Mouse (Mus musculus): Measurements from ENCODE around the gene Phf19. TPM values are rescaled to one million over a fixed set of nuclear protein-coding genes. Genes with fewer than 3 reads are reported as not detected.

The Phf19 gene
- polyA plus RNA-seq, 1 experiment from 2014 or later, result 2.7 TPM

- TF ChIP-seq CTCF (IDR thresholded peaks at IDR 0.05; ENCODE audit: low read depth), result no peak
- H3K4me3 ChIP-seq (ENCODE audit: low read depth, low read length), result no peak overlapping the region
- H3K27me3 ChIP-seq (replicated peaks; ENCODE audit: control insufficient read depth, insufficient read depth, low read length), result no peaks in the 10 kb centered on the region
- peaks cover 3% of the 10 kb centered on the region; the same call in 1 of the 2 replicates for H3K4me1 ChIP-seq (replicated peaks; ENCODE audit: control insufficient read depth, insufficient read depth, low read length)
- WGBS, result 72% methylated on average over 4 of the region's 5 CpGs
- H3K9me3 ChIP-seq (ENCODE audit: control insufficient read depth), result no peaks in the 10 kb centered on the region
- no peak overlapping the region for H3K27ac ChIP-seq (ENCODE audit: low read depth, low read length)
- no peak overlapping the region for H3K4me2 ChIP-seq (replicated peaks; ENCODE audit: low read depth)
- no peak for ATAC-seq
- H3K9ac ChIP-seq (ENCODE audit: low read depth, low read length), result no peak overlapping the region
- no peaks in the 10 kb centered on the region for H3K36me3 ChIP-seq (ENCODE audit: control insufficient read depth, insufficient read depth)
These were observed 46.6 kb upstream of the Phf19 start for GRCm38 (mm10) chr2:34960466-34960865.

GRCm38 (mm10) chr2:34958582-34958981 lies 44.8 kb upstream of the Phf19 start:
- no peak overlapping the region for H3K9ac ChIP-seq (ENCODE audit: low read depth, low read length)
- ATAC-seq, result no peak
- H3K9me3 ChIP-seq (ENCODE audit: control insufficient read depth), result no peaks in the 10 kb centered on the region
- H3K4me1 ChIP-seq (replicated peaks; ENCODE audit: control insufficient read depth, insufficient read depth, low read length), result no peaks in the 10 kb centered on the region
- no peak for TF ChIP-seq CTCF (IDR thresholded peaks at IDR 0.05; ENCODE audit: low read depth)
- H3K27ac ChIP-seq (ENCODE audit: low read depth, low read length), result no peak overlapping the region
- H3K27me3 ChIP-seq (replicated peaks; ENCODE audit: control insufficient read depth, insufficient read depth, low read length), result no peaks in the 10 kb centered on the region
- no peak overlapping the region for H3K4me2 ChIP-seq (replicated peaks; ENCODE audit: low read depth)
- 86% methylated on average over 7 of the region's 7 CpGs for WGBS
- H3K4me3 ChIP-seq (ENCODE audit: low read depth, low read length), result no peak overlapping the region
- no peaks in the 10 kb centered on the region for H3K36me3 ChIP-seq (ENCODE audit: control insufficient read depth, insufficient read depth)

- Histone ChIP-seq H3K27me3 (replicated peaks; ENCODE audit: control insufficient read depth, insufficient read depth, low read length) (no peaks in the 10 kb centered on the region), H3K36me3 (ENCODE audit: control insufficient read depth, insufficient read depth) (no peaks in the 10 kb centered on the region), H3K9ac (ENCODE audit: low read depth, low read length) (no peak overlapping the region), H3K27ac (ENCODE audit: low read depth, low read length) (no peak overlapping the region), H3K9me3 (ENCODE audit: control insufficient read depth) (no peaks in the 10 kb centered on the region), H3K4me3 (ENCODE audit: low read depth, low read length) (no peak overlapping the region), H3K4me1 (replicated peaks; ENCODE audit: control insufficient read depth, insufficient read depth, low read length) (no peaks in the 10 kb centered on the region), H3K4me2 (replicated peaks; ENCODE audit: low read depth) (no peak overlapping the region)
- ATAC-seq, result no peak
- WGBS, result 72% methylated on average over 7 of the region's 7 CpGs
- TF ChIP-seq CTCF (IDR thresholded peaks at IDR 0.05; ENCODE audit: low read depth), result no peak
These were observed 44.2 kb upstream of the Phf19 start for GRCm38 (mm10) chr2:34958036-34958435.

- H3K4me3 ChIP-seq (ENCODE audit: low read depth, low read length), result no peak overlapping the region
- no peaks in the 10 kb centered on the region for H3K36me3 ChIP-seq (ENCODE audit: control insufficient read depth, insufficient read depth)
- H3K9me3 ChIP-seq (ENCODE audit: control insufficient read depth), result no peaks in the 10 kb centered on the region
- no peak overlapping the region for H3K27ac ChIP-seq (ENCODE audit: low read depth, low read length)
- H3K4me1 ChIP-seq (replicated peaks; ENCODE audit: control insufficient read depth, insufficient read depth, low read length), result no peaks in the 10 kb centered on the region
- no peak for ATAC-seq
- TF ChIP-seq CTCF (IDR thresholded peaks at IDR 0.05; ENCODE audit: low read depth), result no peak
- WGBS, result 48% methylated on average over 1 of the region's 1 CpGs
- no peaks in the 10 kb centered on the region for H3K27me3 ChIP-seq (replicated peaks; ENCODE audit: control insufficient read depth, insufficient read depth, low read length)
- H3K9ac ChIP-seq (ENCODE audit: low read depth, low read length), result no peak overlapping the region
- no peak overlapping the region for H3K4me2 ChIP-seq (replicated peaks; ENCODE audit: low read depth)
These were observed 43.6 kb upstream of the Phf19 start for GRCm38 (mm10) chr2:34957405-34957804.

- H3K4me1 ChIP-seq (replicated peaks; ENCODE audit: control insufficient read depth, insufficient read depth, low read length), result no peaks in the 10 kb centered on the region
- TF ChIP-seq CTCF (IDR thresholded peaks at IDR 0.05; ENCODE audit: low read depth), result no peak
- H3K9ac ChIP-seq (ENCODE audit: low read depth, low read length), result no peak overlapping the region
- H3K27me3 ChIP-seq (replicated peaks; ENCODE audit: control insufficient read depth, insufficient read depth, low read length), result no peaks in the 10 kb centered on the region
- no peaks in the 10 kb centered on the region for H3K9me3 ChIP-seq (ENCODE audit: control insufficient read depth)
- H3K27ac ChIP-seq (ENCODE audit: low read depth, low read length), result no peak overlapping the region
- no peak overlapping the region for H3K4me2 ChIP-seq (replicated peaks; ENCODE audit: low read depth)
- H3K36me3 ChIP-seq (ENCODE audit: control insufficient read depth, insufficient read depth), result no peaks in the 10 kb centered on the region
- no peak overlapping the region for H3K4me3 ChIP-seq (ENCODE audit: low read depth, low read length)
- WGBS, result 53% methylated on average over 5 of the region's 5 CpGs
- ATAC-seq, result no peak
These were observed 43.1 kb upstream of the Phf19 start for GRCm38 (mm10) chr2:34956941-34957340.

GRCm38 (mm10) chr2:34954344-34954743 lies 40.5 kb upstream of the Phf19 start:
- no peak overlapping the region for H3K9ac ChIP-seq (ENCODE audit: low read depth, low read length)
- no peak for TF ChIP-seq CTCF (IDR thresholded peaks at IDR 0.05; ENCODE audit: low read depth)
- ATAC-seq, result no peak
- H3K4me3 ChIP-seq (ENCODE audit: low read depth, low read length), result no peak overlapping the region
- H3K27ac ChIP-seq (ENCODE audit: low read depth, low read length), result no peak overlapping the region
- H3K9me3 ChIP-seq (ENCODE audit: control insufficient read depth), result no peaks in the 10 kb centered on the region
- H3K4me1 ChIP-seq (replicated peaks; ENCODE audit: control insufficient read depth, insufficient read depth, low read length), result no peaks in the 10 kb centered on the region
- H3K27me3 ChIP-seq (replicated peaks; ENCODE audit: control insufficient read depth, insufficient read depth, low read length), result no peaks in the 10 kb centered on the region
- H3K4me2 ChIP-seq (replicated peaks; ENCODE audit: low read depth), result no peak overlapping the region
- H3K36me3 ChIP-seq (ENCODE audit: control insufficient read depth, insufficient read depth), result no peaks in the 10 kb centered on the region

- no peak for ATAC-seq
- Histone ChIP-seq H3K4me3 (ENCODE audit: low read depth, low read length) (no peak overlapping the region), H3K9ac (ENCODE audit: low read depth, low read length) (no peak overlapping the region), H3K27ac (ENCODE audit: low read depth, low read length) (no peak overlapping the region), H3K4me2 (replicated peaks; ENCODE audit: low read depth) (no peak overlapping the region), H3K4me1 (replicated peaks; ENCODE audit: control insufficient read depth, insufficient read depth, low read length) (no peaks in the 10 kb centered on the region), H3K27me3 (replicated peaks; ENCODE audit: control insufficient read depth, insufficient read depth, low read length) (no peaks in the 10 kb centered on the region), H3K9me3 (ENCODE audit: control insufficient read depth) (no peaks in the 10 kb centered on the region), H3K36me3 (ENCODE audit: control insufficient read depth, insufficient read depth) (no peaks in the 10 kb centered on the region)
- WGBS, result 79% methylated on average over 2 of the region's 2 CpGs
- no peak for TF ChIP-seq CTCF (IDR thresholded peaks at IDR 0.05; ENCODE audit: low read depth)
These were observed 39.8 kb upstream of the Phf19 start for GRCm38 (mm10) chr2:34953547-34954116.
